Mouse (Mus musculus) macrophage (primary cell): ENCODE measurements around the gene Fndc5. TPM values are rescaled to one million over a fixed set of nuclear protein-coding genes. Genes with fewer than 3 reads are reported as not detected.

ENCODE experiments used
- polyA plus RNA-seq: library from polyadenylated mRNA; stranded (reverse); fragments of 250-400 nt; gene quantifications from 3 replicates; pipeline ENCODE4 v1.2.4, GENCODE M21; 2018; ENCODE audit warnings: inconsistent platforms

Fndc5 gene
- polyA plus RNA-seq, 1 experiment from 2014 or later, result not detected

Other genes starting within 250 kb of the Fndc5 start
- 1.1 to 4.3 TPM (median 1.8 TPM) in 3 replicates for gene Azin2, start 174.6 kb upstream of the Fndc5 start, polyA plus RNA-seq
- gene Ak2, start 145.0 kb upstream of the Fndc5 start, polyA plus RNA-seq, result 63.1 to 68.1 TPM (median 64.7 TPM) in 3 replicates
- gene Rnf19b, start 78.7 kb upstream of the Fndc5 start, polyA plus RNA-seq, result 46.8 to 75.4 TPM (median 72.8 TPM) in 3 replicates
- gene Tmem54, start 31.5 kb upstream of the Fndc5 start, polyA plus RNA-seq, result not detected in 3 replicates
- not detected in 3 replicates for gene Hpca, start 15.0 kb upstream of the Fndc5 start, polyA plus RNA-seq
- 12.7 to 13.9 TPM (median 12.9 TPM) in 3 replicates for gene S100pbp, start 52.7 kb downstream of the Fndc5 start, polyA plus RNA-seq
- gene Yars, start 52.8 kb downstream of the Fndc5 start, polyA plus RNA-seq, result 13.2 to 26.2 TPM (median 14.8 TPM) in 3 replicates
- 33.1 to 77.6 TPM (median 57.0 TPM) in 3 replicates for gene C77080, start 124.4 kb downstream of the Fndc5 start, polyA plus RNA-seq
- gene Sync, start 150.6 kb downstream of the Fndc5 start, polyA plus RNA-seq, result 0.06 TPM in 1 of 3 replicates, not detected in the others
- 32.9 to 76.1 TPM (median 53.5 TPM) in 3 replicates for gene Rbbp4, start 198.4 kb downstream of the Fndc5 start, polyA plus RNA-seq
- gene Zbtb8os, start 198.7 kb downstream of the Fndc5 start, polyA plus RNA-seq, result 45.1 to 98.1 TPM (median 63.4 TPM) in 3 replicates
- gene Zbtb8a, start 241.1 kb downstream of the Fndc5 start, polyA plus RNA-seq, result 2.0 to 3.6 TPM (median 3.3 TPM) in 3 replicates